Mouse (Mus musculus) intestine, embryonic 16.5 days (tissue): ENCODE results near the gene Kpna7. TPM values are rescaled to one million over a fixed set of nuclear protein-coding genes. Genes with fewer than 3 reads are reported as not detected.
"Not testable (repeated sequence)": the region's sequence is repeated elsewhere in the genome, so short reads cannot be mapped to it uniquely, and the experiment has no call there.

Source experiments
- ATAC-seq: fragments of 200-750 bp; cut with Nextera tagmentation; 2 replicates; pipeline ENCODE4 v1.8.0; 2017; ENCODE audit warnings: moderate TSS enrichment, moderate library complexity
- H3K27ac ChIP-seq: fragments of 300-500 bp; sonication (generic); 2 replicates; pipeline ENCODE4 v1.5.1; 2014; ENCODE audit warnings: mild to moderate bottlenecking, low read length
- H3K27me3 ChIP-seq: fragments of 300-500 bp; sonication (generic); replicated peaks from 2 replicates; pipeline ENCODE4 v1.6.1; 2014; ENCODE audit warnings: low read length, control low read depth, mixed read lengths; ENCODE audit not compliant: control insufficient read depth, insufficient read depth
- H3K36me3 ChIP-seq: fragments of 300-500 bp; sonication (generic); 2 replicates; pipeline ENCODE4 v1.6.1; 2014; ENCODE audit warnings: low read length, control low read depth; ENCODE audit not compliant: control insufficient read depth, insufficient read depth
- H3K4me1 ChIP-seq: fragments of 300-500 bp; sonication (generic); 2 replicates; pipeline ENCODE4 v1.6.1; 2014; ENCODE audit warnings: low read length, control low read depth, mixed read lengths; ENCODE audit not compliant: control insufficient read depth, insufficient read depth
- H3K4me2 ChIP-seq: fragments of 300-500 bp; sonication (generic); 2 replicates; pipeline ENCODE4 v1.6.1; 2014; ENCODE audit warnings: low read depth, low read length, control low read depth
- H3K4me3 ChIP-seq: fragments of 300-500 bp; sonication (generic); 2 replicates; pipeline ENCODE4 v1.5.1; 2014; ENCODE audit warnings: mild to moderate bottlenecking, low read length
- H3K9ac ChIP-seq: fragments of 300-500 bp; sonication (generic); 2 replicates; pipeline ENCODE4 v1.6.1; 2014; ENCODE audit warnings: low read depth, low read length
- H3K9me3 ChIP-seq: fragments of 300-500 bp; sonication (generic); 2 replicates; pipeline ENCODE4 v1.6.1; 2016; ENCODE audit warnings: low read length, control low read depth; ENCODE audit not compliant: control insufficient read depth
- WGBS: fragments of 180-500 bp; shearing (Covaris S2); extraction: QIAGEN DNeasy Blood & Tissue Kit; methylation state at CpG from one replicate; pipeline ENCODE4 v1.1.7; 2014; 5-methylcytosine and 5-hydroxymethylcytosine counted together
- polyA plus RNA-seq: library from polyadenylated mRNA; unstranded; fragments of >200 nt; fragmentation: Nextera tagmentation; extraction: Ambion mirVana; gene quantifications from 2 replicates; pipeline ENCODE4 v1.2.1, GENCODE M21; 2015

The Kpna7 gene
- polyA plus RNA-seq, 1 experiment from 2014 or later = 0.40 TPM

DNA sequence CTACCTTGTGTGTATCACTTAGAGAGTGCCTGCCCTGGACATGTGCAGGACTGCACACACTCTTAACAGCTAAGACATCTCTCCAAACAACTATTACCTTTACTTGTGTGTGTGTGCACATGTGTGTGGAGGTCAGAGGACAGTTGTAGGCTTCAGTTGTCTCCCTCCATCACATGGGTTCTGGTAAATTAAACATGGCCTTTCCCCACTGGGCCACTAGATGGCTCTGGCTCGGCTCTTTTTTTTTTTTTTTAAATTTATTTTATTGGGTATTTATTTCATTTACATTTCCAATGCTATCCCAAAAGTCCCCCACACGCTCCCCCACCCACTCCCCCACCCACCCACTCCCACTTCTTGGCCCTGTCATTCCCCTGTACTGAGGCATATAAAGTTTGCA lies 67.1 kb downstream of the Kpna7 start:
- not testable (repeated sequence) for H3K4me3 ChIP-seq, H3K9me3 ChIP-seq, H3K4me1 ChIP-seq, H3K27me3 ChIP-seq, H3K4me2 ChIP-seq, H3K9ac ChIP-seq, ATAC-seq, H3K36me3 ChIP-seq, H3K27ac ChIP-seq
- 20% methylated on average over 2 of the region's 2 CpGs for WGBS

DNA sequence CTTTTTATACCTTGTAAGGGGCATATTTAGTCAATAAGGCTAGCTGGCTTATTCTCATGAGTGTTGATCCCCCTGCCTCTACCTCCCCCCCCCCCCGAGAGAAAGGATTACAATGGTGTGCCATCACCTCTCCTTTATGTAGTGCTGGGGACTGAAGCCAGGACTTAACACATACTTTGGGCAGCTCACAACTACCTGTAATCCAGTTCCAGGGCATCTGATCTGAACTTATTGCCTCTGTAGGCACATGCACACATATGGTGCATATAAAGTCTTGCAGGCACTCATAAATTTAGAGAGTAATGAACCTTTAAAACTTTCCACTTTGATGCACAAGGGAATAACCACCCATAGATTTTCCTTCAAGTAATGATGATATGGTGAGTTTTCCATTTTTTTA lies 69.6 kb downstream of the Kpna7 start:
- WGBS = 92% methylated on average over 1 of the region's 1 CpGs
- H3K27ac ChIP-seq = no peak overlapping the region
- no peaks in the 10 kb centered on the region for H3K27me3 ChIP-seq
- H3K4me1 ChIP-seq = no peaks in the 10 kb centered on the region
- no peak overlapping the region for H3K4me2 ChIP-seq
- no peak overlapping the region for H3K9ac ChIP-seq
- H3K36me3 ChIP-seq = no peaks in the 10 kb centered on the region
- no peaks in the 10 kb centered on the region for H3K9me3 ChIP-seq
- ATAC-seq = no peak
- H3K4me3 ChIP-seq = no peak overlapping the region

DNA sequence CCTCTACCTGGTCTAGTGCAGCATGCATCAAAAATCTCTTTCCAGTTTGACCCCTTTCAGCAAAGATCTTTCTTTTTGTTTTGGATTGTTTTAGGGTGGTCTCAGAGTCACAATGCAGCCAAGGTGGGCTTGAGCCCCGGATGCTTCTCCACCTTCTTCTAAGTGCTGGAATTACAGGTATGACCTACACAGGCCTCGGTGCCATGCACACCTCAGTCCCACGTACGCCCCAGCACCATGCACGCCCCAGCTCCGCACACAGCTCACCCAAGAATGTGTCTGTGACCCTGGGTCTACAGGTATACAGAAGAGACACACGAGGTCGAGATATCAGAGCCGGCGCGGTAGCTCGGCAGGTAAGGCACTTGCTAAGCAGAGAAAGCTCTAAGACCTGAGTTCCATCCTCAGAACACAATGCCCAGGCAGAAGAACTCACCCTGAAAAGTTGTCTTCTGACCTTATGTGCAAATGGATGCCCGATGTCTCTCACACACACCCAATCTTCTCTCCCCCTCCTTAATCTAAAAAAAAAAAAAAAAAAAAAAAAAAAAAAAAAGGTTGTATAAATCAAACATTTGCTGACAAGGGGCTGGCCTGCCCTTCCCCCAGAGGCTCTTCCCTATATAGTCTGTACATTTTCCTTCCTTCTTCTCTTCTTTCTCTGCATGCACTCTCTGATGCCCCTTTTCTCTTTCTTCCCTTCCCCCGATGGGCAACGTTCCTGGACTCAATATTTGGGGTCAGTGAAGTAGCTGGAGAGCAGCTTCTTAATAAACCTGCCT lies 74.8 kb downstream of the Kpna7 start:
- Histone ChIP-seq H3K36me3 (no peaks in the 10 kb centered on the region), H3K9ac (no peak overlapping the region), H3K4me2 (no peak overlapping the region), H3K4me1 (peaks cover 6% of the 10 kb centered on the region; the same call in 1 of the 2 replicates), H3K9me3 (no peaks in the 10 kb centered on the region), H3K27me3 (no peaks in the 10 kb centered on the region), H3K27ac (no peak overlapping the region), H3K4me3 (no peak overlapping the region)
- no peak for ATAC-seq
- 86% methylated on average over 15 of the region's 15 CpGs for WGBS

DNA sequence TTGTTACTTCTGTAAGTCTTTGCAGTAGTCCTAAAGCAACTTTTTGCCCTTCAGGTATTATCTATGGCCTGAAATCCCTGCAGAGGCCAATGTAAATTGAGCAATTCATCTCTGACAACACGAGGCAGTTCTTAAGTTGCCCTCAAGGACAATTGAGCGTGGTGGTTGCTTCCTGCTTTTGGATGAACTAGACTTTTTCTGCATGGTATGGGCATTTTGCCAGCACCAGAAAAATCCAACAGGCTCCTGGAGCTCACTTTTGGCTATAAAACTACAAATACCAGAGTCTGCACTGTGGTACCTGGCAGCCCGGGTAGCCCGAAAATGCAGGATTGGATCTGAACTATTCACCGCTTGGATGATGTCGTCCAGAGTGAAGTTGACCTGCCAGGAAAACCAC lies 78.2 kb downstream of the Kpna7 start:
- no peak overlapping the region for H3K4me2 ChIP-seq
- H3K4me3 ChIP-seq = no peak overlapping the region
- no peaks in the 10 kb centered on the region for H3K36me3 ChIP-seq
- 70% methylated on average over 6 of the region's 6 CpGs for WGBS
- no peak overlapping the region for H3K9ac ChIP-seq
- H3K27ac ChIP-seq = no peak overlapping the region
- H3K27me3 ChIP-seq = no peaks in the 10 kb centered on the region
- peaks cover 6% of the 10 kb centered on the region; the same call in 1 of the 2 replicates for H3K4me1 ChIP-seq
- no peak for ATAC-seq
- H3K9me3 ChIP-seq = no peaks in the 10 kb centered on the region

DNA sequence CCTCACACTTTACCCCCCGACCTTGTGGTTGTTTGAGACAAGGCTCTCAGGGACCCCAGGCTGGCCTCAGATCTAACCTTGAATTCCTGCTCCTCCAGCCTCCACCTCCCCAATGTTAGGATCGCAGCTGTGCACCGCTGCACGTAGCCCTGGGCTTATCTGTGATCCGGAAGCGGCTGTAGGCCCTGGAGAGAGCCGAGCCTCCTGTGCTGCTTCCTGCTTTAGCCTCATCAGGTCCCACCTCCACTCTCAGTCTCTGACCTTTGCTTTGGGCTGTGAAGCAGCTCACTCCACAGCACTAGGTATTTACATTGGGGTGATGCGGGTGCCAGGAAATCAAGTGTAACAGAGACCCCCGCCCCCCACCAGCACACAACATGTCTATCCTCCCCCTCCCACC lies 79.3 kb downstream of the Kpna7 start:
- H3K27ac ChIP-seq = no peak overlapping the region
- no peak overlapping the region for H3K4me3 ChIP-seq
- H3K36me3 ChIP-seq = no peaks in the 10 kb centered on the region
- no peak overlapping the region for H3K9ac ChIP-seq
- peak; percentile 90 for ATAC-seq
- H3K4me1 ChIP-seq = peaks cover 6% of the 10 kb centered on the region; the same call in 1 of the 2 replicates
- no peaks in the 10 kb centered on the region for H3K9me3 ChIP-seq
- 68% methylated on average over 9 of the region's 9 CpGs for WGBS
- H3K27me3 ChIP-seq = no peaks in the 10 kb centered on the region
- no peak overlapping the region for H3K4me2 ChIP-seq

DNA sequence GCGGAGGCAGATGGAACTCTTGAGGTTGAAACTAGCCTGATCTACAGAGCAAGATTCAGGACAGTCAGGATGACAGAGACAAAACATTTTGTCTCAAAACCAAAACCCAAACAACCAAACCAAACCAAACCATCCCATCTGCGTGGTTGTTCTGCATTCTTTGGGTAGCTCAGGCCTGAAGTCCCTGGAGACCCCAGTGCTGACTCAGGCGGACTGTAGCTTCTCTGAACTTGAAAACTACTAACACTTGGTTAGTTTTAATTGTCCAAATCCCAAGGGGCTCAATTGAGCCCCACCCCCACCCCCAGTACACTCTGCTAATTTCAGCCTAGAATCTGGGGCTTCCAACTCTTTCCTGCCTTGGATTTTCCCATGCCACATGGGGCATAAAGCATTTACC lies 80.5 kb downstream of the Kpna7 start:
- Histone ChIP-seq H3K9ac (no peak overlapping the region), H3K9me3 (no peaks in the 10 kb centered on the region), H3K4me3 (no peak overlapping the region), H3K27me3 (no peaks in the 10 kb centered on the region), H3K27ac (no peak overlapping the region), H3K4me1 (peaks cover 6% of the 10 kb centered on the region; the same call in 1 of the 2 replicates), H3K36me3 (no peaks in the 10 kb centered on the region), H3K4me2 (no peak overlapping the region)
- 81% methylated on average over 3 of the region's 3 CpGs for WGBS
- no peak for ATAC-seq

DNA sequence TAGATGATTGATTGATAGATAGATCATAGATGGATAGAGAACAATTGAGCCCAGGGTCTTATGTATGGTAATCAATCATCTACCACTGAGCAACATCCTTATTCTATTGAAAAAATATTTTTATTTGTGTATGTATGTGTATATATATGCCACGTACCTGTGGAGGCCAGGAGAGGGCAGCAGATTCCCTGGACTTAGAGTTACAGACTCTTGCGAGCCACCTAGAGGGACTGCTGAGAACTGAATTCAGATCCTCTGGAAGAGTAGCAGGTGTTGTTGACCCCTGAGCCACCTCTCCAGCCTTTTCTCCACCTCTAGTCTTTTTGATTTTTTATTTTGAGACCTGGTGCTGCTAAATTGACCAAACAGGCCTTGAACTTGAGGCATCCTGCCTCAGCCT lies 85.3 kb downstream of the Kpna7 start:
- 30% methylated on average over 2 of the region's 2 CpGs for WGBS
- Histone ChIP-seq H3K9me3 (no peaks in the 10 kb centered on the region), H3K36me3 (no peaks in the 10 kb centered on the region), H3K4me3 (no peak overlapping the region), H3K4me1 (no peaks in the 10 kb centered on the region), H3K27ac (no peak overlapping the region), H3K27me3 (no peaks in the 10 kb centered on the region), H3K4me2 (no peak overlapping the region), H3K9ac (no peak overlapping the region)
- no peak for ATAC-seq

DNA sequence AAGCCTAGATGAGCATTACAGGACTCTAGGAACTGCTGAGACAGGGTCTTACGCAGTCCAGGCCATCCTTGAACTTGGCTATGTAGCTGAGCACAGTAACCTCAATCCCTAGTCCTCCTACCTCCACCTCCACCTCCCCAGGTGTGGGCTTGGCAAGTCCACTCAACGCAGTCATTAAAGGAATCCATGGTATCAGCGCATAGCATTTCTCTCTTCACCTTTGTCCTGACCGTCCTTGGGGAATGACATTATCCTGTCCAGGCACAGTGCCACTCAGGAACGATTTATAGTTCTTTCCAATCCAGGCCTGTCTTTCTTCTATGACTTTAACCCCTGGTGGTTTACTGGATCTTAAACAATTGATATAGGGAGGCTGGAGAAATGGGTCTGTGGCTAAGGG lies 93.3 kb downstream of the Kpna7 start:
- WGBS = 67% methylated on average over 5 of the region's 5 CpGs
- no peak for ATAC-seq
- H3K9me3 ChIP-seq = no peaks in the 10 kb centered on the region
- H3K4me3 ChIP-seq = no peak overlapping the region
- H3K4me1 ChIP-seq = 0 out of 2 replicates have a peak, but pooled peaks cover 6% of the 10 kb centered on the region
- H3K4me2 ChIP-seq = no peak overlapping the region
- no peaks in the 10 kb centered on the region for H3K36me3 ChIP-seq
- H3K9ac ChIP-seq = no peak overlapping the region
- no peak overlapping the region for H3K27ac ChIP-seq
- no peaks in the 10 kb centered on the region for H3K27me3 ChIP-seq

DNA sequence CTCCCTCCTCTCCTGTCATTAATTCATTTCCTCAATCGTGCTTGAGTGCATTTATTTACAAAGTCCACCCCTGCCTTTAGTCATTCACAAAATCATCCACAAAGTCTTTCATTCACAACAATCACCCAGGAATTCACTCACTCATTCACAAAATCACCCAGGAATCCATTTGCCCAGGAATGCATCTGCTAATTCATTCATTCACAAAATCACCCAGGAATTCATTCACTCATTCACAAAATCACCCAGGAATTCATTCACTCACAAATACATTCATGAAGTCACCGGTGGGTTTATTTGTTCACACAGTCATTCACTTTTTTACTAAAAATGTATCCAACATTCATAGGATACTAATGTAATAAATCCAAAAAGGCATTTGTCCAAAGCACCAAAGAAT lies 93.8 kb downstream of the Kpna7 start:
- Histone ChIP-seq H3K36me3 (no peaks in the 10 kb centered on the region), H3K27me3 (no peaks in the 10 kb centered on the region), H3K27ac (no peak overlapping the region), H3K4me2 (no peak overlapping the region), H3K9ac (no peak overlapping the region), H3K4me3 (no peak overlapping the region), H3K9me3 (no peaks in the 10 kb centered on the region), H3K4me1 (0 out of 2 replicates have a peak, but pooled peaks cover 6% of the 10 kb centered on the region)
- 62% methylated on average over 2 of the region's 2 CpGs for WGBS
- ATAC-seq = no peak

DNA sequence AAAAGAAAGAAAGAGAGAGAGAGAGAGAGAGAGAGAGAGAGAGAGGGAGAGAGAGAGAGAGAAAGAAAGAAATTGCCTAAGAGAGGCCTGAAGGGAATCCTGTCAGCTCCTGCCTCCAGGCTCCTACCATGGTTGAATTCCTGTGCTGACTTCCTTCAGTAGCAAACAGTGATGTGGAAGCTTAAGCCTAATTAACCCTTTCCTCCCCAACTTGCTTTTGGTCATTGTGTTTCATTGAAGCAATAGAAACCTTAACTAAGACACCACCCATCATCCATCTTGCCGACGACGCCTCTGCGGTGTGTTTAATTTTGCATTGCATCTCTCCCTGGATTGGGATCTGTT lies 94.8 kb downstream of the Kpna7 start:
- no peaks in the 10 kb centered on the region for H3K9me3 ChIP-seq
- no peak overlapping the region for H3K4me3 ChIP-seq
- no peaks in the 10 kb centered on the region for H3K27me3 ChIP-seq
- no peak overlapping the region for H3K4me2 ChIP-seq
- no peak for ATAC-seq
- H3K27ac ChIP-seq = no peak overlapping the region
- 78% methylated on average over 4 of the region's 4 CpGs for WGBS
- H3K36me3 ChIP-seq = no peaks in the 10 kb centered on the region
- 0 out of 2 replicates have a peak, but pooled peaks cover 6% of the 10 kb centered on the region for H3K4me1 ChIP-seq
- H3K9ac ChIP-seq = no peak overlapping the region
